Mouse (Mus musculus) lung, postnatal 0 days (tissue): ENCODE data around the gene Srpx.

Experiments
- CTCF ChIP-seq: IDR thresholded peaks from 2 replicates; pipeline ENCODE4 v1.5.1; 2016; ENCODE audit warnings: antibody characterized with exemption, mild to moderate bottlenecking
- EP300 ChIP-seq: IDR thresholded peaks from 2 replicates; pipeline ENCODE4 v1.6.1; 2016; ENCODE audit warnings: antibody characterized with exemption, mild to moderate bottlenecking, control low read depth

- TF ChIP-seq CTCF (no peak), EP300 (no peak)
Observed at GRCm38 (mm10) chrX:10079981-10080380, 37.5 kb downstream of the Srpx start.
